Mouse (Mus musculus) stomach, embryonic 14.5 days (tissue): ENCODE measurements at regions not wholly inside any gene's neighbourhood (a gene's known extent, or its start where the extent isn't known, plus 50 kb on each side); places are given as distances from the start of the nearest gene placed in this dataset.

Experiments used
- ATAC-seq: fragments of 200-750 bp; cut with Nextera tagmentation; 2 replicates; pipeline ENCODE4 v1.8.0; 2017; ENCODE audit warnings: low read depth, moderate TSS enrichment; ENCODE audit not compliant: insufficient number of reproducible peaks, insufficient read depth, low FRiP score
- H3K27ac ChIP-seq: fragments of 300-500 bp; sonication (generic); 2 replicates; pipeline ENCODE4 v1.5.1; 2014; ENCODE audit warnings: mild to moderate bottlenecking, low read length, moderate library complexity, mixed read lengths
- H3K27me3 ChIP-seq: fragments of 300-500 bp; sonication (generic); 2 replicates; pipeline ENCODE4 v1.6.1; 2014; ENCODE audit warnings: low read length, control low read depth, mixed read lengths; ENCODE audit not compliant: control insufficient read depth, insufficient read depth
- H3K36me3 ChIP-seq: fragments of 300-500 bp; sonication (generic); 2 replicates; pipeline ENCODE4 v1.6.1; 2014; ENCODE audit warnings: mild to moderate bottlenecking, control low read depth, low read length, moderate library complexity, mixed read lengths; ENCODE audit not compliant: control insufficient read depth, insufficient read depth
- H3K4me1 ChIP-seq: fragments of 300-500 bp; sonication (generic); 2 replicates; pipeline ENCODE4 v1.6.1; 2014; ENCODE audit warnings: low read length, control low read depth, mixed read lengths; ENCODE audit not compliant: control insufficient read depth, insufficient read depth
- H3K4me2 ChIP-seq: fragments of 300-500 bp; sonication (generic); replicated peaks from 2 replicates; pipeline ENCODE4 v1.6.1; 2014; ENCODE audit warnings: low read depth, low read length, control low read depth
- H3K4me3 ChIP-seq: fragments of 300-500 bp; sonication (generic); 2 replicates; pipeline ENCODE4 v1.5.1; 2014; ENCODE audit warnings: low read depth, low read length, control low read depth
- H3K9ac ChIP-seq: fragments of 300-500 bp; sonication (generic); replicated peaks from 2 replicates; pipeline ENCODE4 v1.6.1; 2014; ENCODE audit warnings: low read depth, mild to moderate bottlenecking, control low read depth, low read length, moderate library complexity, mixed read lengths
- H3K9me3 ChIP-seq: fragments of 300-500 bp; sonication (generic); 2 replicates; pipeline ENCODE4 v1.6.1; 2016; ENCODE audit warnings: low read depth, low read length, control low read depth; ENCODE audit not compliant: control insufficient read depth
- WGBS: fragments of 180-500 bp; shearing (Covaris S2); extraction: QIAGEN DNeasy Blood & Tissue Kit; methylation state at CpG from one replicate; pipeline ENCODE4 v1.1.7; 2014; 5-methylcytosine and 5-hydroxymethylcytosine counted together

DNA sequence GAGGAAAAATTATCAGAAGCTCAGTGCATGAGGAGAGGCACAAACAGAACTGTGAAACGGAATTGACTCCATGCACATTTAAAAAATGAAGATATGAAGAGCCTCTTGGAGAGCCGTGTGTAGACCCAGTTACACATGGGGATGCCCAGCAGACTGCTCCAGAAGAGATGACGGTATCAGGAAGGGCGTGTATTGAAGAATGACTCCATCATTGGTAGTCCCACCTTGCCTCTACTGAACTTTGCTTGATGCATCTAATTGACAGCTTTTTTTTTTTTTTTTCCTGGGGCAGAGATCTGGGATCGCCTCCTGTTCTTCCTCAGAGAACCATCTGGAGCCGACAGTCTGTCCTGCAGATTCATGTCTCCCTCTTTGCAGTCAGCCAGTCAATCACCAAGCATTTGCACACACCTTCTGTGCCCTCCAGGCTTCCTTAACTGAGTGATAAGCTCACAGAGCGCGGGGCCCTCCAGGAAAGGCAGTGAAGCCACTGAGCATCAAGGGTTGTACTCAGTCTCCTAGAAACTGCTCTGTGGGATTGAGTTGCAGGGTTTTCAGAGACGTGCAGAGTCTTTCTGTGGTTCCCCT, 57.6 kb upstream of the D1Pas1 start:
- Histone ChIP-seq H3K4me2 (no peak overlapping the region), H3K27me3 (no peaks in the 10 kb centered on the region), H3K36me3 (no peaks in the 10 kb centered on the region), H3K9me3 (no peaks in the 10 kb centered on the region), H3K27ac (no peak overlapping the region), H3K4me1 (no peaks in the 10 kb centered on the region), H3K4me3 (no peak overlapping the region), H3K9ac (no peak overlapping the region)
- ATAC-seq: no peak
- WGBS: 82% methylated on average over 9 of the region's 9 CpGs

DNA sequence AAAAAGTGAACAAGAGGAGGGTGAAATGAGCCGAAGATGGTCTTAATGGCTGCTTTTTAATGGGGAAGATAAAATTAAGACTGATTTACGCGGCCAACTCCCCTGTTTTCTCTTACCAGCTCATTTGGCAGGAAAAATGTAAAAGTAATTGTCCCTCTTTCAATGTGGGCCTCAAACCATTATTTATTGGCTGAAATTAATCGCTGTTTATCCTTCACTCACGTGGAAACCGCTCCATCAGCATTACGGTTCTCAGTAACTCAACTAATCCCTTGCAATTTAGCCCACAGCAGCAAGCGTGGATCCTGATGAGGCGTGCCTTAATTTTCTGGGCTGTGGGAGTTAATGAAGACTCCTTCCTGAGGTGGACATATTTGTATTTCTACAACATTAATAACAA, 58.1 kb upstream of the D1Pas1 start:
- Histone ChIP-seq H3K9me3 (no peaks in the 10 kb centered on the region), H3K27me3 (no peaks in the 10 kb centered on the region), H3K4me3 (no peak overlapping the region), H3K27ac (no peak overlapping the region), H3K4me1 (no peaks in the 10 kb centered on the region), H3K36me3 (no peaks in the 10 kb centered on the region), H3K4me2 (no peak overlapping the region), H3K9ac (no peak overlapping the region)
- 82% methylated on average over 9 of the region's 9 CpGs for WGBS
- no peak for ATAC-seq

DNA sequence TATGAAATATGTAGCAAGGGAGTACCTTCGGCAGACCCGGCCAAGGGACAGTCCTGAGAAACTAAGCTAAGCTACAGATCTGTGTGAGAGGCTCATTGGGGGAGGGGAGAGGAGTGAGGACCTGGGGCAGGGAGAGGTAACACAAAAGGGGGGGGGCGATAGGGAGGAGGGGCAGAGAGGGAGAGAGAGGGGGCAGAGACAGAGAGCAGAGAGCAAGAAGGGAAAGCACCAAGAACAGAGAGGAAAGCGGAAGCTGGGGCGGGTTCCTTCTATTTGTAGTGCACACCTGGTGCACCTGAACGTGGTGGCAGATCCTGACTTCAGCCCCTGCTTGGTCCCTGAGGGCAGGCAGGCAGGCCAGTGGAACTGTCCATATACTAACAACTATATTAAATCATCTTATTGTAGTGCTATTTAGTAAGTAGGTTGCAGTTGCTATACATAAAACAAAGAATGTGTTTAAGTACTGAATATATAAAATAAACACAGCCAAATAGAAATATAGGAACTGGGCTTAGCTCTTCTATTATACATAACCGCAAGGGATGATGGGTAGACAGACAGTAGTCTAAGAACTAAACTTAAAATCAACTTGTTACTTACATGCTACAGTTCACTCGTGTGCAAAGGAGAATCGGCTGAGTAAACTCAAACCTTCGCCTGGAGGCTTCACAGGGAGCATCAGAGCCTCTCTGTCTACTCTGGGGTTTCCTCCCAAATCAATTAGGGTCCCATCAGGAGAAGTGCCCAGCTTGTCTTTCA, 59.6 kb upstream of the D1Pas1 start:
- H3K27me3 ChIP-seq: no peaks in the 10 kb centered on the region
- no peak overlapping the region for H3K27ac ChIP-seq
- H3K4me2 ChIP-seq: no peak overlapping the region
- H3K9ac ChIP-seq: no peak overlapping the region
- H3K4me3 ChIP-seq: no peak overlapping the region
- H3K36me3 ChIP-seq: no peaks in the 10 kb centered on the region
- H3K9me3 ChIP-seq: no peaks in the 10 kb centered on the region
- H3K4me1 ChIP-seq: no peaks in the 10 kb centered on the region
- WGBS: 79% methylated on average over 10 of the region's 10 CpGs
- ATAC-seq: no peak

DNA sequence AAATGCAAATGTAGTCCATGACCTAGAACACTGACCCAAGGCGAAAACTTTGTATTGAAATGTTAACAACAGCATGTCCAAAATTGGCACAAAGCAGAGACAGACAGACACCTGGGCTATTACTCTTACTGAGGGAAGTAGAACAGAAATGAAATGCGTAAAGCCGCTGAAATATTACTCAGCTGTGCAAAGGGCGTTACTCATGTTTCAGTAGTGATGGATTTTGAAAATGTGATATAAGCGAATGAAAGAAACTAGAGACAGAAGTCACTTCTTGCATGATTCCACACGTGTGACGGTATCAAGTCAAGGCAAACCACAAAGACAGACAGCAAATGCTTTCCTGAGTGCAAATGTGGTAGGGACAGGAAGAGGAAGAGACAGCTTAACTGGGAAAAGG, 61.3 kb upstream of the D1Pas1 start:
- 87% methylated on average over 7 of the region's 7 CpGs for WGBS
- Histone ChIP-seq H3K36me3 (no peaks in the 10 kb centered on the region), H3K9ac (no peak overlapping the region), H3K9me3 (no peaks in the 10 kb centered on the region), H3K4me3 (no peak overlapping the region), H3K27me3 (no peaks in the 10 kb centered on the region), H3K4me1 (no peaks in the 10 kb centered on the region), H3K4me2 (no peak overlapping the region), H3K27ac (no peak overlapping the region)
- no peak for ATAC-seq

DNA sequence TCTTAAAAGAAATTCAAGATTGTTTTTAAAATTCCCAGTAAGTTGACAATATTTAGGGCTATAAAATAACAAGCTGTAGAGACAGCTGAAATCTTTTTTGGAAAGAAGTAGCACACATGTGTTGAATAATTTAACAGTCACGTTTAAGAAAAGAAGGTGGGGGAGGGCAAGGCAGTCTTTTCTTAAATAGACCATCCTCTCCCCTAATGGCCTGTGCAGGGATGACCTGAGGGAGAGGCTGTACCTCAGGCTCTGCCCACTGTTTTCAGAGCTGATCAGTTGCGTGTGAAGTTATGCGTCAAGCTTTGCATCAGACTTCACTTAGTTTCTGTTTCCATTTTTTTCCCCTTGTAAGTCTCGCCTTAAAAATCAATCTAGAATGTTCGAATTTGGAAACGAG, 65.7 kb upstream of the D1Pas1 start:
- H3K27ac ChIP-seq: no peak overlapping the region
- H3K4me1 ChIP-seq: no peaks in the 10 kb centered on the region
- H3K27me3 ChIP-seq: no peaks in the 10 kb centered on the region
- H3K9me3 ChIP-seq: no peaks in the 10 kb centered on the region
- WGBS: 82% methylated on average over 6 of the region's 6 CpGs
- no peak overlapping the region for H3K4me3 ChIP-seq
- H3K4me2 ChIP-seq: no peak overlapping the region
- H3K36me3 ChIP-seq: no peaks in the 10 kb centered on the region
- H3K9ac ChIP-seq: no peak overlapping the region
- ATAC-seq: no peak

DNA sequence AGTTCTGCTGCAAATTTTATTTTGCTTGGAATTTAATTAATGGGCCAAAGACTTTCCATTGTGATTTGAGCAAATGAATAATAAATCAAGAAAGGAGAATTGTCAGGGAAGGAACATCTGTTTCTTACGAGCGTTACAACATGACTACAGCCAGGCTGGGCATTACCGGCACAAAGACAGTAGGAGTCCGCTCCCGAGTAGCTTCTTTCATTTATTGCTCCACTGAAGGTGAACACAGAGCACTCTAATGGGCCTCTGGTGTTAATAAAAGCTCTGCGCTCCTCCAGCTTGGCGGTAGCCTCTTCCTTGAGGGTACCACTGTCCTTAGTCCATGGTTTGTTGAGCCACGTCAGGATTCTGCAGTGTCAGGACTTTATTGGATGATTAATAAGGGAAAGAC, 69.0 kb upstream of the D1Pas1 start:
- Histone ChIP-seq H3K4me1 (no peaks in the 10 kb centered on the region), H3K27me3 (no peaks in the 10 kb centered on the region), H3K9ac (no peak overlapping the region), H3K4me2 (no peak overlapping the region), H3K27ac (no peak overlapping the region), H3K36me3 (no peaks in the 10 kb centered on the region), H3K9me3 (no peaks in the 10 kb centered on the region), H3K4me3 (no peak overlapping the region)
- 73% methylated on average over 8 of the region's 8 CpGs for WGBS
- ATAC-seq: no peak

DNA sequence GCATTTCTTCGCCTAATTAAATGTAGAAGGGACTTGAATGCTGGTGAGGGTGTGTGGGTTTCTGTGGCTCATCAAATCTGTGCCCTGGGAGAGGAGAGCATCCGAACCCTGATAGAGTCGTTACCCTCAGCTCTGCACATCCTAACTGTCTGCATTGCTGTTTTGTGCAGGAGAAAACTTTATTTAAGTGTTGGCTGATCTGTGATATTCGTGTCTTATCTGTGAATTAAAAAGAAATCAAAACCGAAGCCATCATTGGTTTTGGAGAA, 77.7 kb upstream of the D1Pas1 start:
- Histone ChIP-seq H3K9me3 (no peaks in the 10 kb centered on the region), H3K27ac (no peak overlapping the region), H3K4me1 (no peaks in the 10 kb centered on the region), H3K4me3 (no peak overlapping the region), H3K4me2 (no peak overlapping the region), H3K9ac (no peak overlapping the region), H3K27me3 (no peaks in the 10 kb centered on the region), H3K36me3 (no peaks in the 10 kb centered on the region)
- no peak for ATAC-seq
- WGBS: 77% methylated on average over 5 of the region's 5 CpGs

DNA sequence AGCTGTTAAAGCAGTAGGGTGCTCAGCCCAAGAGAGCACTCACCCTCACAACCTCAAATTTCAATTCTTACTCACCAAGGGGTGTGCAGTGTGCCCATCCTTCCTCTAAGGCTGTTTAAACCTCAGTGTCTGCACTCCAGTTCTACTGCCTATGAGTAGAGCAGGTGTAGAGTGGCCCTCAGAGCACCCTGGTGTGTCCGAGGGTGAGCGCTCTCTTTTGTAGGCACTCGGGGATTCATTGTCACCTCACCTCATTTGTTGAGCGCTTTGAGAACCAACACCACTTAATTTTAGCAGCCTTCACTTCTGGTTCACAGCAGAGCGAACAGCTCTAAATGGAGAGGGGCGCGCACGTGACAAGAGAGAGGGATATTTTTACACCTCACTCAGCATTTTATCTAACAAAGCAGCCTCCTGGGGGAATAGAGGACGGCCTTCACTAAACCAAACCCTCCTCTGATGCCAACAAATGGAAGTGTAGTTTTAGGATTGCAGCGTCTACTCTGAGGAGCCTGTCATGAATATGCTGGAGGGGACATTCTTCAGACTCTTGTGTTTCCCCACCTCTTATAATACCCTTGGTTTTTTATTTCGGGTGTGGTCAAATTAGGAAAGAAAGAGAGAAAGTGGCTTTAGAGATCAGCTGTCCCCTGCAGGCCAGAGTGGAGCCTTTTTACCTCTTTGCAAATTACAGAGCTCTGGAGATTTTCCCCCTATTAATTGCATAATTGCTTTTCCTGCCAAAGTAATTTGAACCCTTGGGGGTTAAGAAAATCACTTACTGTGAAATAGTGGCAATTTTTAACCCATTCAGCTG, 78.2 kb upstream of the D1Pas1 start:
- Histone ChIP-seq H3K27ac (no peak overlapping the region), H3K4me3 (no peak overlapping the region), H3K9me3 (no peaks in the 10 kb centered on the region), H3K4me1 (no peaks in the 10 kb centered on the region), H3K27me3 (no peaks in the 10 kb centered on the region), H3K9ac (no peak overlapping the region), H3K4me2 (no peak overlapping the region), H3K36me3 (no peaks in the 10 kb centered on the region)
- ATAC-seq: no peak
- 77% methylated on average over 11 of the region's 11 CpGs for WGBS
